Mouse (Mus musculus) left cerebral cortex, postnatal 25 days (tissue): ENCODE measurements around the gene Akap6. TPM values are rescaled to one million over a fixed set of nuclear protein-coding genes. Genes with fewer than 3 reads are reported as not detected.

Experiments
- DNase-seq, 2 experiments: peaks; one replicate each; pipeline ENCODE4 v3.0.0; 2022; ENCODE audit warnings: low spot score in 2 of 2, mixed read lengths in 1 of 2
- intact Hi-C: fragments of 180-260 bp; cut with DNase I; formaldehyde crosslinking; loops from one replicate; pipeline ENCODE4 v1.15.1; 2025
- total RNA-seq, 2 experiments: library from RNA; stranded (reverse); gene quantifications; 2 replicates each; pipeline ENCODE4 v1.2.3; 2021

Gene Akap6
- total RNA-seq, 2 experiments from 2014 or later: 170 to 176 TPM

- intact Hi-C loops: no loop called here
- DNase-seq: no peak
Observed at GRCm38 (mm10) chr12:53191435-53191834, 492.3 kb downstream of the Akap6 start.

GRCm38 (mm10) chr12:53193664-53194063, 494.5 kb downstream of the Akap6 start:
- no peak for DNase-seq
- intact Hi-C loops: no loop called here

Other genes starting within 250 kb of the Akap6 start
- 100 to 1,000 TPM; 141 to 144 TPM for gene Arhgap5, start 195.4 kb upstream of the Akap6 start, total RNA-seq